Mouse (Mus musculus) thymus, adult 2 months (tissue): ENCODE data around the gene Emx1.

ENCODE experiments used
- CTCF ChIP-seq: fragments of 200-500 bp; IDR thresholded peaks from 2 replicates; pipeline ENCODE4 v1.5.1; 2012; ENCODE audit warnings: mild to moderate bottlenecking, control low read depth, low read length, moderate library complexity, borderline replicate concordance; ENCODE audit not compliant: control insufficient read depth, poor library complexity, insufficient read depth; ENCODE audit errors: extremely low read depth
- POLR2A ChIP-seq: fragments of 200-500 bp; IDR thresholded peaks from 2 replicates; pipeline ENCODE4 v1.6.1; 2012; ENCODE audit warnings: mild to moderate bottlenecking, low read length, control low read depth, moderate library complexity; ENCODE audit not compliant: control insufficient read depth, poor library complexity, insufficient read depth; ENCODE audit errors: extremely low read depth

DNA sequence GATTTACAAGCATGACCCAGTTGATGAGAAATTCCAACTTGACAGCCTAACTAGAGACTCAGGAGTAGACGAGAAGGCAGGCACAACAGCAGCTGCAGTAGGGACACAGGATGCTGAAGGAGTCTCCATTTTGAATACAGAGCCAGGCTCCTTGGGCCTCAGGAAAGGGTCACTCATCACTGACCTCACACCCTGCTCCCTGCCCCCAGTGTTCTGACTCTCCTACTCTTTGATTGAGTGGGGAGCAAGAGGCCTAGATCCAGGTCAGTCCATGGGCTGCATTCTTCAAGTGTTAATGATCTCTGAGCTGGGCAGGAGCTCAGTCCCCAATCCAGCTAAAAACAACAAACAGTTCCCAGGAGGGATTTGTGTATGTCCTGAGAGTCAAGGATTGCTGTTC is 23.4 kb downstream of the Emx1 start:
- TF ChIP-seq CTCF, result no peak
- TF ChIP-seq POLR2A, result no peak
